In the genomic region with DNA sequence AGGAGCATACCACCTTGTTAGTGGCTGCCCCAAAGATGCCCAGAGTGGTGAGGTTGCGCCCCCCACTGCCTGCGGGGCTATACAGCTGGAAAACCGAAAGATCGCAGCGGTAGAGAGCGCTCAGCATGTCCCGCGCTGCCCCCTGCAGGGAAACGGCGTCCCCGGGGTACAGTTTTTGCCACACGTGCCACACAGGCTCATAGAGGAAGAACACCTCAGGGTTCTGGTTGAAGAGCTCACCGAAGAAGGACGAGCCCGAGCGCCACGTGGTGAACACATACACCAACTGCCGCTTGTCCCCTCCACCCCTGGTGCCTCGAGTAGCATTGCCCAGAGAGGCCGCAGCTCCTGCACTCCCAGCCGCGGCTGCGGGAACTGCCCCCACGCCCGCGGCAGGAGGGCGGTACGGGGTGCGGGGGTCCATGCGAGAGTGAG, we compare ENCODE assay signal across 8 mouse cellular contexts. TPM values are rescaled to one million over a fixed set of nuclear protein-coding genes. Genes with fewer than 3 reads are reported as not detected.
A peak's percentile ranks its signal among the peaks of the same experiment; 100 is the strongest.
DNase-seq lines count a peak whose midpoint lies in the region; ATAC-seq and TF ChIP-seq lines count a peak whose summit lies in the region.

No protein-coding gene starts in this region.

- peak; percentile 53 for DNase-seq in R1 (ENCODE audit: low read depth, low spot score)
- peak; percentile 46 for DNase-seq in gastrocnemius, postnatal 25 days
- DNase-seq in left cerebral cortex, adult 8-10 months (ENCODE audit: low spot score in 2 of 2): peak; percentile 71 to 82
- DNase-seq in lung, postnatal 4 days: peak; percentile 81 to 85
- DNase-seq in right cerebral cortex, postnatal 36 days (ENCODE audit: low spot score in 2 of 2): peak; percentile 83 to 85
- DNase-seq in urinary bladder, postnatal 4 days (ENCODE audit: low spot score in 2 of 2): peak; percentile 52 to 69

- peak; percentile 64 for ATAC-seq in inflammation-experienced regulatory T-cells, adult 6 months

- H3K27ac ChIP-seq in cortical plate, adult 2 months (ENCODE audit: insufficient read depth, low read length): 0 out of 2 replicates have a peak overlapping the region, but pooled peaks have one; percentile 70

- H3K4me3 ChIP-seq in cortical plate, adult 2 months (ENCODE audit: insufficient read depth, low read length): peak overlapping the region; percentile 92

- TF ChIP-seq CTCF in cortical plate, adult 2 months (IDR thresholded peaks at IDR 0.05; ENCODE audit: extremely low read depth, insufficient read depth, low read length): peak; percentile 64

- TF ChIP-seq POLR2A in cortical plate, adult 2 months (IDR thresholded peaks at IDR 0.05; ENCODE audit: extremely low read depth, insufficient read depth, low read length): no peak

- peaks cover 2% of the 10 kb centered on the region; the same call in 1 of the 2 replicates for H3K4me1 ChIP-seq in cortical plate, adult 2 months (ENCODE audit: control insufficient read depth, insufficient read depth, low read length)

RNA-seq across cellular contexts. Expression of a gene that starts 1.0 kb away (rescaled TPM):
- polyA plus RNA-seq in cortical plate, adult 2 months (2012; rRNA removed): 33.5 and 35.0 TPM in 2 replicates
- total RNA-seq in gastrocnemius, postnatal 25 days (2021): under 1 TPM; 0.88 to 0.90 TPM
- 10 to 100 TPM in 1 of 3 experiments, 1 to 10 TPM in 2; 6.1 to 15.1 (median 7.3) TPM for polyA plus RNA-seq in inflammation-experienced regulatory T-cells, adult 6 months (2017; shearing (Covaris generic))
- 10 to 100 TPM; 63.9 to 66.7 (median 66.2) TPM for total RNA-seq in left cerebral cortex, adult 8-10 months (2022)

Comparison
In these comparisons a context has a peak if more than half of its experiments do, and no peak if none do; other contexts are left out.
1. Peak in every context shown above with its lines: DNase-seq, ATAC-seq, H3K4me3 ChIP-seq and H3K27ac ChIP-seq.
2. RNA of a gene that starts 1.0 kb away (total RNA-seq): 63.9 to 66.7 TPM in left cerebral cortex, adult 8-10 months; 0.88 to 0.90 TPM in gastrocnemius, postnatal 25 days; every median in the first group is over 10 times any median in the second.